Mouse (Mus musculus): Measurements from ENCODE around the gene Itpkb.

DNA sequence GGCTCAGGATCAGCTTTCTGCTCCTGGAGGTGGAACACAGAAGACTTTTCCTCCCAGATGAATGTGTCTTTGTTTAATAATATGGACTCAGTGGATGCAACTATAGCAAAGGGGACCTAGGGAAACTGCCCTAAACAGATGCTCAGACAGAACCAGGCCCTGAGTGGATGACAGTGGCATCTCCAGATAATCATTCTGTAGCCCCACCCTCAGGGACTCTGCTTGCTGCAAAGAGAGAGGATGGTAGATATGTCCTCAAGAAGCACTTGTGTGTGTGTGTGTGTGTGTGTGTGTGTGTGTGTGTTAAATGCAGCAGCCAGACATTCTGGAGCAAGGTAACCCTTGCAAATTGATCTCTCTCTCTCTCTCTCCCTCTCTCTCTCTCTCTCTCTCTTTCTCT, 18.8 kb downstream of the Itpkb start:
- TF ChIP-seq CTCF (conservative IDR thresholded peaks at IDR 0.05; ENCODE audit: insufficient read depth, insufficient read length, low read depth, low read length) (no peak), POLR2A (IDR thresholded peaks at IDR 0.05; ENCODE audit: low read depth, low read length) (no peak)
